Mouse (Mus musculus) heart, embryonic 12.5 days (tissue): ENCODE data around the gene Nsrp1. TPM values are rescaled to one million over a fixed set of nuclear protein-coding genes. Genes with fewer than 3 reads are reported as not detected.
"Not testable (repeated sequence)": the region's sequence is repeated elsewhere in the genome, so short reads cannot be mapped to it uniquely, and the experiment has no call there.

Source experiments
- ATAC-seq: fragments of 200-750 bp; cut with Nextera tagmentation; 2 replicates; pipeline ENCODE4 v1.8.0; 2017; ENCODE audit warnings: moderate TSS enrichment, moderate library complexity; ENCODE audit not compliant: insufficient number of reproducible peaks, low FRiP score
- H3K27ac ChIP-seq: fragments of 300-500 bp; sonication (generic); 2 replicates; pipeline ENCODE4 v1.5.1; 2016; ENCODE audit warnings: mild to moderate bottlenecking, moderate library complexity; ENCODE audit not compliant: poor library complexity, severe bottlenecking
- H3K27me3 ChIP-seq: fragments of 300-500 bp; sonication (generic); replicated peaks from 2 replicates; pipeline ENCODE4 v1.6.1; 2016; ENCODE audit warnings: mild to moderate bottlenecking, moderate library complexity
- H3K36me3 ChIP-seq: fragments of 300-500 bp; sonication (generic); 2 replicates; pipeline ENCODE4 v1.6.1; 2016; ENCODE audit warnings: mild to moderate bottlenecking, moderate library complexity
- H3K4me1 ChIP-seq: fragments of 300-500 bp; sonication (generic); replicated peaks from 2 replicates; pipeline ENCODE4 v1.6.1; 2016; ENCODE audit warnings: mild to moderate bottlenecking
- H3K4me2 ChIP-seq: fragments of 300-500 bp; sonication (generic); 2 replicates; pipeline ENCODE4 v1.6.1; 2016; ENCODE audit warnings: mild to moderate bottlenecking, moderate library complexity
- H3K4me3 ChIP-seq: fragments of 300-500 bp; sonication (generic); 2 replicates; pipeline ENCODE4 v1.5.1; 2016; ENCODE audit warnings: mild to moderate bottlenecking
- H3K9ac ChIP-seq: fragments of 300-500 bp; sonication (generic); 2 replicates; pipeline ENCODE4 v1.6.1; 2016; ENCODE audit warnings: mild to moderate bottlenecking, moderate library complexity
- H3K9me3 ChIP-seq: fragments of 300-500 bp; sonication (generic); replicated peaks from 2 replicates; pipeline ENCODE4 v1.6.1; 2016; ENCODE audit warnings: mild to moderate bottlenecking, moderate library complexity
- WGBS: fragments of 180-500 bp; shearing (Covaris S2); methylation state at CpG from one replicate; pipeline ENCODE4 v1.1.7; 2016; 5-methylcytosine and 5-hydroxymethylcytosine counted together
- polyA plus RNA-seq: library from polyadenylated mRNA; unstranded; fragments of >200 nt; fragmentation: Nextera tagmentation; extraction: Ambion mirVana; gene quantifications from 2 replicates; pipeline ENCODE4 v1.2.1, GENCODE M21; 2016

Gene Nsrp1
- polyA plus RNA-seq = 42.9 and 52.8 TPM in 2 replicates

DNA sequence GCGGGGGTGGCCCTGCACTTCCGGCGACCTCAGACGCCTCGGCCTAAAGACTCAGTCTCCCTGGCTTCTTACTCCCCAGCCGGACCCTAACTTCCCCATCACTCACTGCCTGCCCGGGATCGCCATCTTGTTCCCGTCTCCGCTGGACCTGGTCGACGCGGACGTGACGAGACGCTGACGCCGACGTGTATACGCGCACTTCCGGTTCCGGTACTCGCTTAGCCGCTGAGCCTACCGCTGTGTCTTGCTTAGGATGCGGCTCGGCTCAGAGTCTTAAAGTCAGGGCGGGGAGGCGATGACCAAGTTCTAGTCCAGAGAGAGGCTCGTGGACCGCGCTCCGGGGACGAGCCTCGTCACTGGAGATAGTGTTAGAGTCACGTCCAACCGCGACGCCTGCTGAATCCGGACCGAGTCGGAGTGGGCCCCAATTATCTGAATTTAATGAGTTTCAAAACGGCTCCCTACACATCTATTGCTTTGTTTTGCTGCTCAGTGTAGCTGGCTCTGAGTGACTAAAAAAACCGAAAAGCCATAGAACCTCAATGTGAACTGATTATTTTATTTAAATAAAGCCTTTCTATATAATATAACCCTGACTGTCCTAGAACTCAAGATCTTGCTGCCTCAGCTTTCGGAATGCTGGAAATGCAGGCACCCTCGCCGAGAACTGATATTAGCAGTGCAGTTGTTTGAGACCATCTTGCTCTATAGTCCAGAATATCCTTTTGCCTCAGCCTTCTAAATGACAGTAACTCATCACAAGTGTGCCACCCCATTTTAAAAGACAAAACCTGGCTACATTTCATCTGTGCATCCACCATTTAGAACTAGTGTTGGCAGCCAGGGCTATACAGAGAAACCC is at the start of gene Nsrp1:
TSS of gene Nsrp1 (minus strand) at position 163 of the 862 bp plus-strand sequence.
- Histone ChIP-seq H3K36me3 (peaks cover 26% of the 10 kb centered on the region), H3K9ac (peak within 1 kb of the TSS; percentile 92), H3K9me3 (no peaks in the 10 kb centered on the region), H3K4me3 (peak within 1 kb of the TSS; percentile 70), H3K27me3 (peaks cover 23% of the 10 kb centered on the region), H3K4me1 (no peaks in the 10 kb centered on the region), H3K27ac (peak within 1 kb of the TSS; percentile 83), H3K4me2 (peak within 1 kb of the TSS; percentile 88)
- peak; percentile 95 for ATAC-seq
- WGBS = 4% methylated on average over 48 of the region's 48 CpGs

DNA sequence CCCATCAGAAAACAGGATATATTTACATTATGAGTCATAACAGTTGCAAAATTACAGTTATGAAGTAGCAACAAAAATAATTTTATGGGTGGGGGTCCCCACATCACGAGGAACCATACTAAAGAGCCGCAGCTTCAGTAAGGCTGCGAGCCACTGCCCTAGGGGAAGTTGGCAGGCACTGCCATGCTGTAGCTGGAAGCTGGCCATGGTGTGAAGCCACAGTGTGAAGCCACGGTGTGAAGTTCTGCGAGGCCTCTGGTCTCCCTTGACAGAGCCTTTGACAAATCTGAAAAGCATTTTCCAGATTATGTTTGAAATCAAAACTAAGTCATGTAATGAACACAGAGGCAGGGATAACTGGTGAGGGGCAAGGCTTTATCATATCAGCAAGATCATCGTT is 32.9 kb upstream of the Nsrp1 start:
- H3K4me1 ChIP-seq = no peaks in the 10 kb centered on the region
- H3K4me3 ChIP-seq = no peak overlapping the region
- no peak overlapping the region for H3K4me2 ChIP-seq
- H3K36me3 ChIP-seq = no peaks in the 10 kb centered on the region
- no peaks in the 10 kb centered on the region for H3K27me3 ChIP-seq
- WGBS = 83% methylated on average over 6 of the region's 6 CpGs
- H3K9ac ChIP-seq = no peak overlapping the region
- ATAC-seq = no peak
- H3K9me3 ChIP-seq = no peaks in the 10 kb centered on the region
- no peak overlapping the region for H3K27ac ChIP-seq

GRCm38 (mm10) chr11:77108442-77108841 is 30.2 kb upstream of the Nsrp1 start:
- ATAC-seq = no peak
- no peaks in the 10 kb centered on the region for H3K9me3 ChIP-seq
- no peak overlapping the region for H3K4me2 ChIP-seq
- no peaks in the 10 kb centered on the region for H3K36me3 ChIP-seq
- H3K9ac ChIP-seq = no peak overlapping the region
- H3K27ac ChIP-seq = no peak overlapping the region
- H3K4me3 ChIP-seq = no peak overlapping the region
- 88% methylated on average over 6 of the region's 6 CpGs for WGBS
- no peaks in the 10 kb centered on the region for H3K27me3 ChIP-seq
- no peaks in the 10 kb centered on the region for H3K4me1 ChIP-seq

DNA sequence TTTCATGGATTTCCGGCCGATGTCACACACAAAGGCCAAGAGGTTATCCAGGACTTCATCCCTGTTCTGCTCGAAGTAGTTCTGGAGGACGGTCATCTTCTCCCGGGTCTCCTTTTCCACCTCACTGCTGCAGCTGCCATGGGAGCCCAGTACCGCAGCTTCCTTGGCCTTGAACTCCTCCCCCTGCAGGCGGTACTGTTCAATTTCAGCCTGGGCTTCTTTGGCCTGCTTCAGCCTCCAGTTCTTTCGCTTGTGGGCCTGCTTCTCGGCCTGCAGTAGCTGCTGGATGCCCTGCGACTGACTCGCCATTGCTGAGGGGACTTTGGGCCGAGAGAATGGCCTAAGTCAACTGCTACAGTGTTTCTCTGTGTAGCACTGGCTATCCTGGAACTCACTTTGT is 29.6 kb upstream of the Nsrp1 start:
- not testable (repeated sequence) for H3K4me3 ChIP-seq, H3K4me1 ChIP-seq, ATAC-seq, H3K4me2 ChIP-seq, H3K27me3 ChIP-seq, H3K36me3 ChIP-seq, H3K9ac ChIP-seq, H3K9me3 ChIP-seq, H3K27ac ChIP-seq
- WGBS = 72% methylated on average over 12 of the region's 12 CpGs

DNA sequence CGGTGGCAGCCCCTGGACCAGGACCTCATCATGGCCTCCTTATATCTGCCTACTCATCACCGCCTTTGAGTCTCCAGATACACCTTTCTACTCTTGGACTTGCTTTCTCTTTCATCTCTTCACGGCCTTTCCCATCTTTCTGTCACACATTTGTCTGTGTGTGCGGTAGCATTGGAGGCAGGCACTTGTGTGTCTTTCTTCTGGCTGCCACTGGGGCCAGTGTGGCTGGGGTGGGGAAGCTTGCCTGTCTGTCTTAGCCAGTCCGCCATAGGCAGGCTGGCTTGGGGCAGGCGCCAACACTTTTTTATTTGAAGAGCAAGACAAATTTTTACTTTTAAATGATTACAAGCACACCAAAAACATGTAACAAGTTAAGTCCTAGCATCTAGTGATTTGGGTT is 28.7 kb upstream of the Nsrp1 start:
- 83% methylated on average over 6 of the region's 6 CpGs for WGBS

DNA sequence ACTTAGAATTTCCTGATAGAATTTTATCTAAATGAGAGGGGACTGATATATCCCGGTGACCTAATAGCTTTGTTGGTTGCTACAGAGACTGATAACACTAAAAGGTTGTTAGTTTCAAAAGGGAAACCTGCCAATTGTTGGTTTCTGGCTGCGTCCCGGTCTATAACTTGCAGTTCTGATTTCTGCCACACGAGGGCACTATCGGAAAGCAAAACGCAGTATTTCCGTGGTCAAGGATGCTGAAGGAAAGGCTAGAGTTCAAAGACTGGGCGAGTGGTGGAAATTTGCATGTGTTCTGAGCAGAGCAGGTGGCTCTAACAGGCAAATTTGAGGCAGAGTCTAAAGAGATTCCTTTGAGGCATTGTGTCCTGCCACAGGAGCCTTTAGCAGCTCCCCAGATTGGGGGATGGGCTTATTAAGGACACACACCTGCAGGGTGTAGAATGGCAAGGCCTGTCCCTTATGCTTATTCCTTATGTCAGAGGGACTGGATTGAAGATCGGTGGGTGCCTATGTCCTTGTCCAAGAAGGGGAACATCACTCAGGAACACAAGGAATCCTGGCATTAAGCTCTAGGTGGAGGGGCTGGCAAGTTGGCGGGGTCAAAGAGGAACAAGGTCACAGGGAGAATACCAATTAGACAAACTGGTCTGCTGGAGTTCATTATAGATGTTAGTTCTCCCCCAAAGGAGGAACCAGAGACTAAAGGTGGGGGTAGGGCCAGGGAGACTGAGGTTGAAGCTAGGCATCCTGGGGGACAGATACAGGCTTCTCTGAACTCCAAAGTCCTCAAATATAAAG is 22.1 kb upstream of the Nsrp1 start:
- H3K4me3 ChIP-seq = no peak overlapping the region
- no peaks in the 10 kb centered on the region for H3K36me3 ChIP-seq
- no peak overlapping the region for H3K9ac ChIP-seq
- peaks cover 11% of the 10 kb centered on the region for H3K4me1 ChIP-seq
- 13% methylated on average over 10 of the region's 10 CpGs for WGBS
- no peak overlapping the region for H3K4me2 ChIP-seq
- ATAC-seq = no peak
- no peak overlapping the region for H3K27ac ChIP-seq
- H3K27me3 ChIP-seq = 0 out of 2 replicates have a peak, but pooled peaks cover 3% of the 10 kb centered on the region
- H3K9me3 ChIP-seq = no peaks in the 10 kb centered on the region

More for the DNA sequence above, 28.7 kb upstream of the Nsrp1 start:
- H3K4me1 ChIP-seq = no peaks in the 10 kb centered on the region
- H3K4me2 ChIP-seq = no peak overlapping the region
- H3K36me3 ChIP-seq = no peaks in the 10 kb centered on the region
- no peaks in the 10 kb centered on the region for H3K9me3 ChIP-seq
- no peak overlapping the region for H3K27ac ChIP-seq
- no peak overlapping the region for H3K9ac ChIP-seq
- 0 out of 2 replicates have a peak, but pooled peaks cover 3% of the 10 kb centered on the region for H3K27me3 ChIP-seq
- H3K4me3 ChIP-seq = no peak overlapping the region
- ATAC-seq = no peak

- H3K9ac ChIP-seq = no peak overlapping the region
- ATAC-seq = no peak
- WGBS = 70% methylated on average over 19 of the region's 19 CpGs
- 0 out of 2 replicates have a peak, but pooled peaks cover 3% of the 10 kb centered on the region for H3K27me3 ChIP-seq
- no peak overlapping the region for H3K27ac ChIP-seq
- no peaks in the 10 kb centered on the region for H3K9me3 ChIP-seq
- no peaks in the 10 kb centered on the region for H3K36me3 ChIP-seq
- H3K4me1 ChIP-seq = peaks cover 11% of the 10 kb centered on the region
- no peak overlapping the region for H3K4me2 ChIP-seq
- no peak overlapping the region for H3K4me3 ChIP-seq
Measured at GRCm38 (mm10) chr11:77098332-77098972, 20.2 kb upstream of the Nsrp1 start.

DNA sequence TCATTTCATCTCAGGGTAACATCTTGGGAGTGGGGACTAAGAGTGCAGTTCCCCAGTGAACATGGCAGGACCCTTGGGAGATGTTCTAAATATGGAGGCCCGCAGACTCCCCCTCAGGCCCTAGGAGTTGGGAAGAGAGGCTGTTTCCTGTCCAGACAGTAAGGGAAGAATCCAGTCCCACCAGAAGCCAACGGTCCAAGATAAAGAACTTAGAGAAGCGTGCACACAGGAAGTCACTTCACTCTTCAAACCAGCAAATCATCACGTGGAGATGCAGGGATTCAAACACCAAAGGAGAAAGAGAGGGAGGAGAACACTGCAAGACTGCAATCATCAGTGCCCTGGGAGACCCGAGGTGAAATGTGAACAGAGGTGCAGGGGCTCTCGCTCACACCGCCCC is 18.8 kb upstream of the Nsrp1 start:
- no peaks in the 10 kb centered on the region for H3K27me3 ChIP-seq
- no peak overlapping the region for H3K9ac ChIP-seq
- no peak for ATAC-seq
- H3K36me3 ChIP-seq = no peaks in the 10 kb centered on the region
- no peak overlapping the region for H3K4me3 ChIP-seq
- no peaks in the 10 kb centered on the region for H3K9me3 ChIP-seq
- H3K27ac ChIP-seq = no peak overlapping the region
- H3K4me2 ChIP-seq = no peak overlapping the region
- 48% methylated on average over 7 of the region's 7 CpGs for WGBS
- peaks cover 11% of the 10 kb centered on the region for H3K4me1 ChIP-seq

GRCm38 (mm10) chr11:77096581-77096980 is 18.3 kb upstream of the Nsrp1 start:
- no peak overlapping the region for H3K4me3 ChIP-seq
- peaks cover 11% of the 10 kb centered on the region for H3K4me1 ChIP-seq
- no peak for ATAC-seq
- no peaks in the 10 kb centered on the region for H3K9me3 ChIP-seq
- no peaks in the 10 kb centered on the region for H3K27me3 ChIP-seq
- no peak overlapping the region for H3K9ac ChIP-seq
- H3K4me2 ChIP-seq = no peak overlapping the region
- H3K36me3 ChIP-seq = no peaks in the 10 kb centered on the region
- WGBS = 55% methylated on average over 3 of the region's 3 CpGs
- no peak overlapping the region for H3K27ac ChIP-seq

DNA sequence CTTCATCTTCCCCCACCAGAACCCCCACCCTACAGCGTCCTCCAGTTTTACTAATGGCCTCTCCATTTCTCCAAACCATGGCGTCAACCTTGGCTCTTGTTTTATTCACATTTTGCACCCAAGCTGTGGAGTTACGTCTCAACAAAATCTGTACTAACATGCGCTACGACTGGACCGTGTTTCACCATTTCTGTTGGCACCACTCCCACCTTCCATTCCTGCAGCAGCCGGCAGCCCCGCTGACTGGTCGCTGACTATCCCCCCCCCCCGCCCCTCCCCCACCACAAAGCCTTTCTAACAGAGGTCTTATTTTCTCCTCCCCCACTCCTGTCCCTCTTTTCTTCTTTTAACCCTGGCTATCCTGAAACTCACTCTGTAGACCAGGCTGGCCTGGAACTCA is 17.0 kb upstream of the Nsrp1 start:
- Histone ChIP-seq H3K27me3 (no peaks in the 10 kb centered on the region), H3K9ac (no peak overlapping the region), H3K4me2 (no peak overlapping the region), H3K9me3 (no peaks in the 10 kb centered on the region), H3K36me3 (no peaks in the 10 kb centered on the region), H3K4me3 (no peak overlapping the region), H3K27ac (no peak overlapping the region), H3K4me1 (peaks cover 11% of the 10 kb centered on the region)
- 54% methylated on average over 10 of the region's 10 CpGs for WGBS
- ATAC-seq = no peak

DNA sequence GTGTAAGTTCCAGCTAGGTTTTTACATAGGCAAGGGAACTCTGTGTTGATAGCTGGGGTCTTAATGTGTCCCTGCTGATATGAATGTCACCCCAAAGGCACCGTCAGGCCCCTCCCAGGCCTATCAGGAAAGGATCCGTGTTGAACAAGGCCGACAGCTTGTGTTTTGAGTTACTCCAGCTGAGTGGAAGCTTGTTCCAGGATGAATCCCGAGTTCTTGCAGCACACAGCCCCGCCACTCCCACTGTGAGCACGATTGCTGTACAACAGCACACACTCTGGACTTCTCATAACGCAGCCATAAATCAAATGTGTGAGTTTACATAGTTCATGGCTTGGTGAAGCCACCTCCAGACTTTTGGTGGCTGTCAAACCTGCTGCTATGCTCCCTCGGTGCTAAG is 15.9 kb upstream of the Nsrp1 start:
- no peak overlapping the region for H3K4me3 ChIP-seq
- H3K4me1 ChIP-seq = peaks cover 11% of the 10 kb centered on the region
- H3K36me3 ChIP-seq = no peaks in the 10 kb centered on the region
- no peak for ATAC-seq
- no peak overlapping the region for H3K27ac ChIP-seq
- H3K4me2 ChIP-seq = no peak overlapping the region
- no peaks in the 10 kb centered on the region for H3K27me3 ChIP-seq
- no peak overlapping the region for H3K9ac ChIP-seq
- no peaks in the 10 kb centered on the region for H3K9me3 ChIP-seq
- 56% methylated on average over 8 of the region's 8 CpGs for WGBS
